Mouse (Mus musculus) spleen, adult 2 months (tissue): ENCODE data around the gene Mcmbp. TPM values are rescaled to one million over a fixed set of nuclear protein-coding genes. Genes with fewer than 3 reads are reported as not detected.

Source experiments
- DNase-seq, 2 experiments: peaks; one replicate each; pipeline versions ENCODE4 v3.0.0 to v3.0.0-alpha.2; 2012 to 2021; ENCODE audit warnings: low spot score in 2 of 2, low read depth in 1 of 2
- H3K27ac ChIP-seq: fragments of 200-500 bp; 2 replicates; pipeline ENCODE4 v1.5.1; 2012; ENCODE audit warnings: low read length, inconsistent platforms; ENCODE audit not compliant: insufficient read depth
- H3K27me3 ChIP-seq: fragments of 200-500 bp; 2 replicates; pipeline ENCODE4 v1.6.1; 2012; ENCODE audit warnings: mild to moderate bottlenecking, moderate library complexity, low read length, inconsistent platforms; ENCODE audit not compliant: control insufficient read depth, insufficient read depth
- H3K36me3 ChIP-seq: fragments of 200-500 bp; 2 replicates; pipeline ENCODE4 v1.6.1; 2012; ENCODE audit warnings: mild to moderate bottlenecking, low read length, inconsistent platforms; ENCODE audit not compliant: control insufficient read depth, insufficient read depth
- H3K4me1 ChIP-seq: fragments of 200-500 bp; 2 replicates; pipeline ENCODE4 v1.6.1; 2011; ENCODE audit warnings: inconsistent platforms; ENCODE audit not compliant: control insufficient read depth, insufficient read depth, insufficient read length
- H3K4me3 ChIP-seq: fragments of 200-500 bp; 2 replicates; pipeline ENCODE4 v1.5.1; 2011; ENCODE audit warnings: mild to moderate bottlenecking, inconsistent platforms; ENCODE audit not compliant: insufficient read depth, insufficient read length; ENCODE audit errors: extremely low read depth
- CTCF ChIP-seq: fragments of 200-500 bp; IDR thresholded peaks from 2 replicates; pipeline ENCODE4 v1.5.1; 2011; ENCODE audit warnings: mild to moderate bottlenecking, inconsistent platforms; ENCODE audit not compliant: insufficient read depth, insufficient read length, insufficient replicate concordance; ENCODE audit errors: extremely low read depth
- POLR2A ChIP-seq: fragments of 200-500 bp; IDR thresholded peaks from 2 replicates; pipeline ENCODE4 v1.6.1; 2011; ENCODE audit warnings: low read depth, low read length, inconsistent platforms
- WGBS: fragments of 180-500 bp; shearing (Covaris S2); methylation state at CpG from one replicate; pipeline ENCODE4 v1.1.7; 2018; 5-methylcytosine and 5-hydroxymethylcytosine counted together
- polyA plus RNA-seq: library from polyadenylated mRNA; depleted of rRNA; stranded (reverse); fragments of >200 nt; gene quantifications from 2 replicates; pipeline ENCODE4 v1.2.3, GENCODE M21; 2012

Gene Mcmbp
- polyA plus RNA-seq, 1 experiment = 23.9 TPM

- H3K4me3 ChIP-seq = peak overlapping the region; percentile 99
- peak in 1 of 2 experiments; percentile 52 for DNase-seq
- peak overlapping the region; percentile 95 for H3K27ac ChIP-seq
- H3K27me3 ChIP-seq = no peaks in the 10 kb centered on the region
- TF ChIP-seq POLR2A (peak; percentile 19; the same call in 1 of the 2 replicates), CTCF (no peak)
- H3K4me1 ChIP-seq = peaks cover 8% of the 10 kb centered on the region; the same call in 1 of the 2 replicates
- WGBS = under 1% methylated on average over 80 of the region's 80 CpGs
- H3K36me3 ChIP-seq = no peaks in the 10 kb centered on the region
Observed at GRCm38 (mm10) chr7:128739462-128740277, 625 bp downstream of the Mcmbp start.

GRCm38 (mm10) chr7:128739116-128739461 is 1.2 kb downstream of the Mcmbp start:
- peaks cover 8% of the 10 kb centered on the region; the same call in 1 of the 2 replicates for H3K4me1 ChIP-seq
- peak overlapping the region; percentile 95 for H3K27ac ChIP-seq
- peak in 1 of 2 experiments; percentile 13 for DNase-seq
- WGBS = 1% methylated on average over 15 of the region's 15 CpGs
- H3K27me3 ChIP-seq = no peaks in the 10 kb centered on the region
- peak overlapping the region; percentile 99 for H3K4me3 ChIP-seq
- TF ChIP-seq POLR2A = no peak
- TF ChIP-seq CTCF = no peak
- no peaks in the 10 kb centered on the region for H3K36me3 ChIP-seq

- 13% methylated on average over 5 of the region's 5 CpGs for WGBS
- no peak overlapping the region for H3K27ac ChIP-seq
- H3K4me3 ChIP-seq = peak overlapping the region; percentile 21; the same call in 1 of the 2 replicates
Observed at GRCm38 (mm10) chr7:128738041-128738440, 2.3 kb downstream of the Mcmbp start.

GRCm38 (mm10) chr7:128731585-128731984 is 8.7 kb downstream of the Mcmbp start:
- Histone ChIP-seq H3K36me3 (no peaks in the 10 kb centered on the region), H3K27me3 (no peaks in the 10 kb centered on the region), H3K4me3 (no peak overlapping the region), H3K27ac (no peak overlapping the region), H3K4me1 (peaks cover 11% of the 10 kb centered on the region; the same call in 1 of the 2 replicates)
- no peak for TF ChIP-seq POLR2A
- no peak for TF ChIP-seq CTCF
- 68% methylated on average over 2 of the region's 2 CpGs for WGBS
- no peak for DNase-seq

More at GRCm38 (mm10) chr7:128738041-128738440, 2.3 kb downstream of the Mcmbp start:
- Histone ChIP-seq H3K36me3 (no peaks in the 10 kb centered on the region), H3K4me1 (peaks cover 8% of the 10 kb centered on the region; the same call in 1 of the 2 replicates), H3K27me3 (no peaks in the 10 kb centered on the region)
- no peak for TF ChIP-seq CTCF
- no peak for DNase-seq

- Histone ChIP-seq H3K4me1 (peaks cover 11% of the 10 kb centered on the region; the same call in 1 of the 2 replicates), H3K36me3 (no peaks in the 10 kb centered on the region), H3K4me3 (no peak overlapping the region), H3K27ac (peak overlapping the region; percentile 24; the same call in 1 of the 2 replicates), H3K27me3 (no peaks in the 10 kb centered on the region)
- TF ChIP-seq CTCF = no peak
- WGBS = 18% methylated on average over 10 of the region's 10 CpGs
- DNase-seq = no peak
Observed at GRCm38 (mm10) chr7:128728738-128729137, 11.6 kb downstream of the Mcmbp start.

- Histone ChIP-seq H3K4me1 (peaks cover 11% of the 10 kb centered on the region; the same call in 1 of the 2 replicates), H3K27ac (no peak overlapping the region), H3K36me3 (peaks cover 7% of the 10 kb centered on the region), H3K27me3 (no peaks in the 10 kb centered on the region), H3K4me3 (no peak overlapping the region)
- DNase-seq = no peak
- TF ChIP-seq CTCF (no peak), POLR2A (no peak)
- 67% methylated on average over 5 of the region's 5 CpGs for WGBS
Observed at GRCm38 (mm10) chr7:128727701-128728100, 12.6 kb downstream of the Mcmbp start.

- H3K27ac ChIP-seq = no peak overlapping the region
- H3K4me3 ChIP-seq = no peak overlapping the region
- H3K36me3 ChIP-seq = peaks cover 7% of the 10 kb centered on the region
- no peaks in the 10 kb centered on the region for H3K27me3 ChIP-seq
- DNase-seq = no peak
- TF ChIP-seq POLR2A (no peak), CTCF (no peak)
- 93% methylated on average over 10 of the region's 10 CpGs for WGBS
- H3K4me1 ChIP-seq = peaks cover 11% of the 10 kb centered on the region; the same call in 1 of the 2 replicates
Observed at GRCm38 (mm10) chr7:128726999-128727398, 13.3 kb downstream of the Mcmbp start.
